Mouse (Mus musculus): ENCODE results near the gene Homer1. TPM values are rescaled to one million over a fixed set of nuclear protein-coding genes. Genes with fewer than 3 reads are reported as not detected.
A peak's percentile ranks its signal among the peaks of the same experiment; 100 is the strongest.

The Homer1 gene
- polyA plus RNA-seq, 1 experiment from 2014 or later: 5.9 TPM

DNA sequence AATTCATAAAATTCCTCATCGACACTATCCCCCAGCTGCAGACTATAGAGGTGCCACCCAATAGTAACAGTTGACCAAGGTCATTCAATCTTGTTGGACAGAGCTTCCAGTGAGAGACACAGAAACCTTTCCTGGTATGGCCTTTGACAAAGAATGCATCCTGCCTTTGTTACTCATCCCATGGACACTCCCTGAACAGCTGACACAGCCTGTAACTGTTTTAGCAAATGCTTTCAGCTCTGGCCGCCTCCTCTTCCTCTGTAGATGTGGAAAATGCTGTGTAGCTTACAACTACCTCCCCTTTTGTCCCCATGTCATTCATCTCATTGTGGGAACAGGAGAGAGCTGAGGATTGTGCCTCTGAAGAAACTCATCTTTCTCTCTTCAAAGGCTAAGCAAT lies 118.9 kb downstream of the Homer1 start:
- H3K4me3 ChIP-seq (replicated peaks): no peak overlapping the region
- H3K27me3 ChIP-seq: no peaks in the 10 kb centered on the region
- H3K36me3 ChIP-seq: no peaks in the 10 kb centered on the region
- no peak overlapping the region for H3K9ac ChIP-seq
- 83% methylated on average over 2 of the region's 2 CpGs for WGBS
- no peak for ATAC-seq (replicated peaks; ENCODE audit: low FRiP score)
- no peak overlapping the region for H3K4me2 ChIP-seq
- H3K27ac ChIP-seq: no peak overlapping the region
- no peaks in the 10 kb centered on the region for H3K9me3 ChIP-seq (replicated peaks)
- no peaks in the 10 kb centered on the region for H3K4me1 ChIP-seq

GRCm38 (mm10) chr13:93419779-93420178 lies 120.3 kb downstream of the Homer1 start:
- H3K4me3 ChIP-seq (replicated peaks): no peak overlapping the region
- no peak overlapping the region for H3K27ac ChIP-seq
- H3K9me3 ChIP-seq (replicated peaks): no peaks in the 10 kb centered on the region
- no peaks in the 10 kb centered on the region for H3K36me3 ChIP-seq
- ATAC-seq (replicated peaks; ENCODE audit: low FRiP score): no peak
- H3K27me3 ChIP-seq: no peaks in the 10 kb centered on the region
- no peak overlapping the region for H3K9ac ChIP-seq
- WGBS: 82% methylated on average over 2 of the region's 2 CpGs
- no peaks in the 10 kb centered on the region for H3K4me1 ChIP-seq
- H3K4me2 ChIP-seq: no peak overlapping the region

- H3K4me3 ChIP-seq (replicated peaks): no peak overlapping the region
- no peaks in the 10 kb centered on the region for H3K4me1 ChIP-seq
- 83% methylated on average over 2 of the region's 2 CpGs for WGBS
- ATAC-seq (replicated peaks; ENCODE audit: low FRiP score): no peak
- H3K4me2 ChIP-seq: no peak overlapping the region
- H3K9ac ChIP-seq: no peak overlapping the region
- no peaks in the 10 kb centered on the region for H3K36me3 ChIP-seq
- no peak overlapping the region for H3K27ac ChIP-seq
- H3K9me3 ChIP-seq (replicated peaks): no peaks in the 10 kb centered on the region
- H3K27me3 ChIP-seq: no peaks in the 10 kb centered on the region
Measured at GRCm38 (mm10) chr13:93423224-93423623, 123.8 kb downstream of the Homer1 start.

DNA sequence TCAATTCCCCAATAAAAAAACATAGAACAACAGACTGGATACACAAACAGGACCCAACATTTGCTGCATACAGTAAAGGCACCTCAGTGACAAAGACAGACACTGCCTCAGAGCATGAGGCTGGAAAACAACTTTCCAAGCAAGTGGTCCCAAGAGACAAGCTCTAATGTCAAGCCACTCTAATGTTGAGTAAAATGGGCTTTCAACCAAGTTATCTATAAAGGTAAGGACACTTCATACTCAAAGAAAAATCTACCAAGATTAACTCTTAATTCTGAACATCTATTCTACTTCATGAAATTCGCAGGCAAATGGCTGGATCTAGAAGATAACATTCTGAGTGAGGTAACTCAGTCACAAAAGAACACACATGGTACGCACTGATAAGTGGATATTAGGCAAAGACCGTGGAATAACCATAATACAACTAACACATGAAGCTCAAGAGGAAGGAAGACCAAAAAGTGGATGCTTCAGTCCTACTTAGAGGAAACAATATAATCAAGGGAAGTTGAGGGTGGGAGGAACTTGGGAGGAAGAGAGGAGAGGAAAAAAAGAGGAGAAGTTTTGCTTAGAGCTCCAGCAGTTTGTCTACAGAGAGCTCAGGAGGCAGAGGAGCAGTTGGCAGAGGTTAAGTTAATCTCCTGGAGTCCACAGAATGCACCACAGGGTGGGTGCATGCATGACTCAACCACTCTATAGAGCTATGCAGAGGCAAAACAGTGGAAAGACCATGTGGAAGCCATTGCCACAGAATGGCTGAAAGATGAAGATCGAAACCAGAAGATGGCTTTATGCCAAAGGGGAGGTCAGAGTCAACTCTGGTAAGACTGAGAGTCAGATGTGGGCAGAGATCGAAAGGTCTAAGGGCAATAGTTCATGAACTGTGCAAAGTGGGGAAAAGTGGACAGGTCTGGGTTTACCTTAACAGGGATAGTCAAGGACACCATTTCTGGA lies 128.8 kb downstream of the Homer1 start:
- Histone ChIP-seq H3K9me3 (replicated peaks) (no peaks in the 10 kb centered on the region), H3K36me3 (peaks cover 21% of the 10 kb centered on the region), H3K4me3 (replicated peaks) (no peak overlapping the region), H3K4me1 (no peaks in the 10 kb centered on the region), H3K9ac (no peak overlapping the region), H3K27me3 (no peaks in the 10 kb centered on the region), H3K27ac (no peak overlapping the region), H3K4me2 (no peak overlapping the region)
- 92% methylated on average over 5 of the region's 5 CpGs for WGBS
- no peak; the same call in 1 of the 2 replicates for ATAC-seq (replicated peaks; ENCODE audit: low FRiP score)

GRCm38 (mm10) chr13:93429205-93429604 lies 129.8 kb downstream of the Homer1 start:
- H3K4me3 ChIP-seq (replicated peaks): no peak overlapping the region
- 92% methylated on average over 1 of the region's 1 CpGs for WGBS
- no peak for ATAC-seq (replicated peaks; ENCODE audit: low FRiP score)
- no peak overlapping the region for H3K27ac ChIP-seq
- H3K36me3 ChIP-seq: peaks cover 29% of the 10 kb centered on the region
- H3K9me3 ChIP-seq (replicated peaks): no peaks in the 10 kb centered on the region
- no peaks in the 10 kb centered on the region for H3K4me1 ChIP-seq
- H3K9ac ChIP-seq: no peak overlapping the region
- no peaks in the 10 kb centered on the region for H3K27me3 ChIP-seq
- H3K4me2 ChIP-seq: no peak overlapping the region

- 37% methylated on average over 3 of the region's 3 CpGs for WGBS
Measured at GRCm38 (mm10) chr13:93440167-93440566, 140.7 kb downstream of the Homer1 start.

GRCm38 (mm10) chr13:93453275-93453674 lies 153.8 kb downstream of the Homer1 start:
- no peak overlapping the region for H3K9ac ChIP-seq
- no peak for ATAC-seq (replicated peaks; ENCODE audit: low FRiP score)
- H3K4me1 ChIP-seq: no peaks in the 10 kb centered on the region
- WGBS: 94% methylated on average over 6 of the region's 6 CpGs
- H3K9me3 ChIP-seq (replicated peaks): no peaks in the 10 kb centered on the region
- H3K4me3 ChIP-seq (replicated peaks): no peak overlapping the region
- peaks cover 52% of the 10 kb centered on the region for H3K36me3 ChIP-seq
- no peak overlapping the region for H3K4me2 ChIP-seq
- H3K27ac ChIP-seq: no peak overlapping the region
- H3K27me3 ChIP-seq: no peaks in the 10 kb centered on the region

More at GRCm38 (mm10) chr13:93440167-93440566, 140.7 kb downstream of the Homer1 start:
- Histone ChIP-seq H3K4me1 (0 out of 2 replicates have a peak, but pooled peaks cover 4% of the 10 kb centered on the region), H3K4me2 (no peak overlapping the region), H3K36me3 (peaks cover 58% of the 10 kb centered on the region), H3K27ac (no peak overlapping the region), H3K9ac (no peak overlapping the region), H3K9me3 (replicated peaks) (no peaks in the 10 kb centered on the region), H3K27me3 (no peaks in the 10 kb centered on the region), H3K4me3 (replicated peaks) (no peak overlapping the region)
- ATAC-seq (replicated peaks; ENCODE audit: low FRiP score): peak; percentile 86

Other genes starting within 250 kb of the Homer1 start
- gene Cmya5, start 154.9 kb upstream of the Homer1 start, polyA plus RNA-seq (2015; fragmentation: Nextera tagmentation; extraction: Ambion mirVana): 0.16 and 0.28 TPM in 2 replicates
- gene Tent2, start 107.2 kb upstream of the Homer1 start, polyA plus RNA-seq (2015; fragmentation: Nextera tagmentation; extraction: Ambion mirVana): 60.0 and 68.7 TPM in 2 replicates
- 5.3 and 6.1 TPM in 2 replicates for gene Jmy, start 200.2 kb downstream of the Homer1 start, polyA plus RNA-seq (2015; fragmentation: Nextera tagmentation; extraction: Ambion mirVana)